Mouse (Mus musculus) cerebellum, postnatal 10 days (tissue): Measurements from ENCODE around the gene Lgr6.

Source experiments
- DNase-seq, 2 experiments: peaks; one replicate each; pipeline ENCODE4 v3.0.0; 2021; ENCODE audit warnings: mixed read lengths in 2 of 2

Lgr6 gene

GRCm38 (mm10) chr1:135011912-135012311, 93.2 kb downstream of the Lgr6 start:
- no peak for DNase-seq

DNA sequence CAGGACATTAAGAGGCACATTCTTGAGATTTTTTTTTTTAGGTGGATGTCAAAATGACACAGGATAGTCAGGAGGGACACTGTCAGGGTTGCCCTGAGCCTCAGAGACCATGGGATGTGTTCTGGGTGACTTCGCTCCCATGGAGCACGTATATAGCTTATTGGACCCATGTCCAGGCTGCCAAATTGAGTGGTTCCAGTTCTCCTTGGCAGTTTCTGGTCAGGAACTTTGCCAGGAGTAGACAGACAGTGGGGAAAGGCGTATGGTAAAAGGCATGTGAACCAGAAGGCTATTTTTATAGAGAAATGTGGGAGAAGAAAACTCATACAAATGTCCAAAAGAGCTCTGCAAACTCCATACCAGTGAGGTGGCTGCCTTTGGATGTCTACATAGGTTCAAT, 95.2 kb downstream of the Lgr6 start:
- DNase-seq = peak in 1 of 2 experiments; percentile 45

- DNase-seq = peak in 1 of 2 experiments; percentile 27
Measured at GRCm38 (mm10) chr1:135005696-135006095, 99.4 kb downstream of the Lgr6 start.

DNA sequence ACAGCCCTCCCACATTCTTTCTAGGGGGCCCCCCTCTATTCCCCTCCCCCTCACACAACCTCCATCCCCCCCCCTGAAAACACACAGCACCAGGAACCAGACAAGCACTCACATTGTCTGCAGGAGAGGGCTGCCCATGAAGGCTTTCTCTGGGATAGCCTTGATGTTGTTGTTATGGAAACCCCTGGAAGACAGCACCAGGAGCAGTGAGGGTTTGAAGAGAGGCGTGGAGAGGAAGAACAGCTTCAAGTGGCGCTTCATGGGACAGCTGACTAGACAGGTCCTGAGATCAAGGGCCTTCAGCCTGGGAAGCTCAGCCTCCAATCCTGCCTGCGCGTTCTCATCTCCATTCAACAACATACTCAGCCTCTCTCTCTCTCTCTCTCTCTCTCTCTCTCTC, 101.7 kb downstream of the Lgr6 start:
- no peak for DNase-seq

GRCm38 (mm10) chr1:135000527-135000926, 104.5 kb downstream of the Lgr6 start:
- no peak for DNase-seq

DNA sequence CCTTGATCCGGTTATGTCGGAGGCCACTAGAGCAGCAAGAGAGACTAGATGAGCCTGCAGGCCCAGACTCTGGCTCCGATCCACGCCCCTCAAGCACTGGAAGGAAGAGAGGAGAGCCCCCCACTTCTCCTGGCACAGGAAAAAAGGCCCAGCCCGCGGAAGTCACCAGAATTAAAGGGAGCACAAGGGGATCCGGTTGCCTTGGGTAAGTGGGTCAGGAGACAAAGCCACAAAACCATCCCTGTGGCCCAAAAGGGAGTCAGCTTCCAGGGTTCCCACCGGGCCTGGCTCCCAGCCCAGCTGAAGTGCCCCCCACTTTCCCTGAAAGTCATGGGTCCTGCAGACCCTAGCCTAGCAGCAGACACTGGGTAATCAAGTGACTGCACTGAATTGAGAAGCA, 106.8 kb downstream of the Lgr6 start:
- peak; percentile 45 to 62 for DNase-seq

GRCm38 (mm10) chr1:134997568-134997967, 107.5 kb downstream of the Lgr6 start:
- DNase-seq = no peak

DNA sequence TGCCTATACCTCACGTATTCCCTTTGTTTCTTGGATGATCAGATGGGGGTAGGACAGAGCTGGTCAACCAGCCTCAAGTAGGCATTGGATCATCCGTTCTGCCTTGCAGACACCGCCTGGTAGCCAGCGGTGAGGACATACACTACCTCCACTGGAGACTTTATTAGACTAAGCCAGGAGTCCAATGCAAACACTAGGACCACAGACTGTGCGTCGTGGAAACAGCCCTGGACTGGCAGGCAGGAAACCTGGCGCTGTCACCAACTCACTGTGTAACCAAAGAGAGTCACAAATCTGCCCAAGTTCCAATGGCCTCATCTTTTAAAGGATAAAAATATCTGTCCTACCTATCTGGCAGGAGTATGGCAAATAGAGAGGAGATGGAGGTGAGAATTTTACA, 108.6 kb downstream of the Lgr6 start:
- DNase-seq = no peak

GRCm38 (mm10) chr1:134995954-134996353, 109.1 kb downstream of the Lgr6 start:
- peak in 1 of 2 experiments; percentile 37 for DNase-seq

- peak; percentile 34 to 49 for DNase-seq
Measured at GRCm38 (mm10) chr1:134995437-134995836, 109.6 kb downstream of the Lgr6 start.

DNA sequence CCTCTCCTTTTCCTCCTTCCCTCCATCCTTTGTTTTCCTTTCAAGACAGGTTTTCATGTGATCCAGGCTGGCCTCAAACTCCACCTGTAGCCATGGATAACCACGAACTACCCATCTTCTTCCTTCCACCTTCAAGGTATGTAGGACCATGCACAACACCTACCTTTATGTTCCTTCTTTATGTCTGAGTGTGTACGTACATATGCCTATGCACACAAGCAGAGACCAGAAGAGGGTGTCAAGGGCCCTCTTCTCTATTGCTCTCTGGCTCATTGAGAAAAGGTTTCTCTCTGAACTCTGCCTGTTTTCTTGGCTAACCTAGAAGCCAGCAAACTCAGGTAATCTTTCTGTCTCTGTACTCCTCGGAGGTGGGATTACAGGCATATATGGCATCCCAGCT, 110.3 kb downstream of the Lgr6 start:
- DNase-seq = no peak

- no peak for DNase-seq
Measured at GRCm38 (mm10) chr1:134992046-134992645, 112.9 kb downstream of the Lgr6 start.

GRCm38 (mm10) chr1:134989372-134989771, 115.7 kb downstream of the Lgr6 start:
- DNase-seq = peak; percentile 92 to 96

DNA sequence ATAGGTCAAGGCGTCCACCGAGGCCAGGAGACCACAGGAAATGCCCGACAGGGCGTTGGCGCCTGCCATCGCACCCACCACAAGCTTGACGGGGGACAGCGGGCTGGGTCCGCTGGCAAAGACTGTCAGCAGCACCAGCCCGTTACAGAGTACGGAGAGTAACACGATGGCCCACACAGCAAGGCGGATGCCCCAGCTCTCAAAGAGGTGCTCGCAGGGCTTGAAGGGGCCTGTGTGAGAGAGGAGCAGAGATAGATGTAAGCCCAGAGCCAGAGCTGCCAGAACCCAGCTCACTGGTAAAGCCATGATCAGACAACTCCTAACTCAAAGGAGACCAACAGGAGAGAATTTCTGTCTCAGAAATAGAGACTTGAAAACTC, 117.1 kb downstream of the Lgr6 start:
- no peak for DNase-seq

DNA sequence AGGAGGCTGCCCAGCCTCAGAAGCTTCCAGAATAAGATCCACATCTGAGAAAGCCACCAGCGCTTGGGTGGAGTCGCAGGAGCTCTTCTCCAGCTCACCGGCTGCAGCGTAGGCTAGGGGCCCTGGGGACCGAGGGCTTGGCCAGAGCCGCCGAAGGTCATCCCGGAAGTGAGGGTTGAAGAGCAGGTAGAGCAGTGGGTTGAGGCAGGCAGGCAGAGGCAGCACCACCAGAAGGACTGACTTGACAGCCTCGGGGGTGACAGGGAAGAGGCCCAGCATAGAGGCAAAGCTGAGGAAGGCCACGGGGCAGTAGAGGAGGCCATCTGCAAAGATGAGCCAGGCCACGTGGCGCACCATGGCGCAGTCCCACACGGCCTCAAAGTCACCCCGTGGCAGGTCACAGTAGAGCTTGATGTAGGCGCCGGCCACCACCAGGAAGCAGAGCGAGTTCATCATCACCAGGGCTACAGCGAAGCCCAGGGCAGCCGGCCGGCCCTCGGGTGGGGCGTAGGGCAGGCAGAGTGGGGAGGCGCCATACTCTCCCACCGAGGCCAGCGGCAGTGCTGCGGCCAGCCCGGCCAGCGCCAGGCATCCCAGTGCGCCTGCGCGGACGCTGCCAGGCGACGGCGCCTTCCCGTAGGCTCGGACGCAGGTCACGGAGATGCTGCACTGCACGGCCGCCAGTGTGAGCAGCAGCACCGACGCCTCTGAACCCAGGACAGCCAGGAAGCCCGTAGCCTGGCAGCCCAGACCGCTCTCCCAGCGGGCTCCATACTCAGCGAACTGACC, 117.7 kb downstream of the Lgr6 start:
- peak; percentile 80 to 83 for DNase-seq

- DNase-seq = peak in 1 of 2 experiments; percentile 30
Measured at GRCm38 (mm10) chr1:134972920-134973319, 132.2 kb downstream of the Lgr6 start.

GRCm38 (mm10) chr1:134965430-134965829, 139.6 kb downstream of the Lgr6 start:
- DNase-seq = no peak

- DNase-seq = peak; percentile 49 to 54
Measured at GRCm38 (mm10) chr1:134962821-134963220, 142.3 kb downstream of the Lgr6 start.

DNA sequence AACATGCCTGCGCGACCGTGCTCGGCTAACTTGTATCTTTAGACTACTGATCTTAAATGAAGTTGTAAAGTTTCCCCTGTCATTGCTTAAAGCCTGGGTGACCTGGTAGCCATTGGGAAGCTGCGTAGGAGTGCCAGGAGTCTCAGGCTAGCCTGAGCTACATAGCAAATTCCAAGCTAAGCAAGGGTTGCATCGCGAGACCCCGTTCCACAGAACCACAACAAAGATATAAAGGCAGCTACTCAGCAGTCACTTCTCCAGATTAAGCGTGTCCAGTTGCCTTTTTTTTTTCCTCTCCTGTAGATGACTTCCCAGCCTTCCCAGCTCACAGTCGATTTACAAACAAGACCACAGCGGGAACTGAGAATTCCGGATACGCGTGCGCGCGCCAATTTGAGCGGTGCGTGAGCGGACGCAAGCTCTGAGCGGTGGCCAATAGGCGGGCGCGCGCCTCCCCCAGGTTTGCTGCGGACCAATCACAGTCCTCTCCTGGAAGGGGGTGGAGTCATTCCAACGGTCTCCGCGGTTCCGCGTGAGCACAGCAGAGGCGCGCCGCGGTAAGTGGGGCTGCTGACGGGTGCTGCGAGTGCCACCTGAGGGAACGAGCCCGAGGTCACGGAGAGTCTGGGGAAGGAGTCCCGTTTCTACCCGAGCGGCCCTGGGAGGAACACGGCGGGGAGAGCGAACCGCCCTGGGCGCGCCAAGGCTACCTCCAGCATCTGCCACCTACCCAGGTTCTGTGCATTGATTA, 142.8 kb downstream of the Lgr6 start, which contains the start of gene Ube2t:
Gene Ube2t, plus strand, starts transcription at position 513 of the 751 bp plus-strand sequence.
- peak; percentile 98 for DNase-seq

DNA sequence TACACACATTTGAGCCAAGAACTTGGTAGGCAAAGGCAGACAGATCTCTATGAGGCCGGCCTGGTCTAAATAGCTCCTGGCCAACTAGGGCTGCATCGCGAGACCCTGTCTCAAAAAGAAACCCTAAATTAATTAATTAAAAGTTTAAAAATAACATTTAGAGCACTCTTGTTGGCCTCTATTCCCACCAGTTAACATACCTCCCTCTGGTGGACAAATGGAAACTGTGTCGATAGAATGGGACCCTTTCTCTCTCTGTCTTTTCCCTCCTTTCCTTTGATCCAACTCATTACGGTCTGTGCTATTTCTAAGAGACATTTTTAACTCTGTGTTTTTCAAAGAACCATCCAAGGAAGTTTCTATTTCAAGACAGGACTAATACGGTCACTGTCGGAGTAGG, 144.4 kb downstream of the Lgr6 start:
- DNase-seq = no peak

DNA sequence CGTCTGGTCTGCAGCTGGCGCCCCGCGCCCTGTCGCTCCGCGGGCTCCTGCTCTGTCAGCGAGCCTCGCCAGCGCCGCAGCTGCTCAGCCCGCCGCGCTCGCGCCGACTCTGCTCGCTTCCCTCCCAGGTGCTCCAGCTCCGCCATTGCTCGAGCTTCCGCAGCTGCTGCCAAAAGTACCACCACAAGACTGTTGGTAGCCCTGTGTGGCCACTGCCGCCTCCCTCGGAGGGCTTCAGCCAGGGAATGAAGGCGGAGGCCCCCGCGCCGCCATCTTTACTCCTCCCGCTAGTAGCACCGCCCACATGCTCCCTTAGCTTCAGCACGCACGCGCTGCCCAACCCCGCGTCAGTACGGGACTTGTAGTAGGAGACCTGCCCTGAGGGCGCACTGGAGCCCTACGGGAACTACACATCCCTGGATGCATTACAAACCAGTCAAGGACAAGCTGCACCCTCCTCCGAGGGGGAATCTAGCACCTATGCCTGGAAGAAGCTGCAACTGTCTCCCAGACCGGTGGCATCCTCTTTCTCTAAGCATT, 149.4 kb downstream of the Lgr6 start, which contains the start of gene Ppp1r12b:
Gene Ppp1r12b, minus strand, starts transcription at position 306 of the 540 bp plus-strand sequence.
- DNase-seq = peak; percentile 97 to 99

DNA sequence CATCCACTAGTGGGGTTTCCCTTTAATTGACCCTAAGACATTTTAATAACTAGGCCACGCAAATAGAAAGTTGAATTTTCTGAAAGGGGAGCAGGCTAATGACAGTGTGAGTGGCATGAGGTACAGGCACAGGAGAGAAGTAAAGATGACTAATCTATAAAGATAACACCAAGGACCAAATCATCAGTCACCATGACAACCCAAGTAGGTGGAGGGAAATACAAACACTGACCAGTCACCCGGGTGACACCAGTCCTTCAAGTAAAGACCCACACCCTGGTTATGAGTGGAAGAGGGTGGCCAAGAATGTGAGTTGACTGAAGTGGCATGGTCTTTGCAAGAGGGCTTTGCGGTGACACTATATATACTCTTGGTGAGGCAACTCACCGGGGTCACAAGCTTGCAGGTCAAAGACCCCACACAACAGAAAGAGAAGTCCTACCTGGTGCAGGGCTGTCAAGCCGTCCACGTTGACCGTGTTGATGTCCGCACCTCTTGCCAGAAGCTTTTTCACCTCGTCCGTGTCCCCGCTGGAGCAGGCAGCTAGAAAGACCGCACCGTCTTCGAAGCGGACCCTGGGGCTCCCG, 149.9 kb downstream of the Lgr6 start:
- DNase-seq = no peak

- peak; percentile 45 to 55 for DNase-seq
Measured at GRCm38 (mm10) chr1:134949946-134950345, 155.1 kb downstream of the Lgr6 start.
